Mouse (Mus musculus) 3134 (cell line): ENCODE measurements around the gene Speg.

ENCODE experiments used
- DNase-seq: peaks from one replicate; pipeline ENCODE4 v3.0.0-alpha.2; 2011; ENCODE audit warnings: low spot score; ENCODE audit not compliant: insufficient read length; ENCODE audit errors: extremely low read depth

Gene Speg

GRCm38 (mm10) chr1:75456746-75457564 lies 81.9 kb downstream of the Speg start:
- no peak for DNase-seq

DNA sequence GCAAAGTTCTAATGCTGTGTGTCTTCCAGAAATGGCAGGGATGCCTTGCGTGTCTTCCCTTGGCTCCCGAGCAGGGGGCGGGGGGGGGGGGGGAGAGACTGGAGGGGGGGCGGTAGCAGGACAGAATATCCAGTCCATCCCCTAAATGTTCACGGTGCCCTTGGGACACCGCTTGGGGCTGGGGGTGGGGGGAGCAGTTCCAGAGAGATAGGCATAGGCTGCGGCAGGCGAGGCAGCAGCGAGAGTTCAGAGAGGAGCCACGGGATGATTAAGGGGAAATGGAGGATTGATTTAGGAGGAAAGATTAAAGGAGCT lies 82.6 kb downstream of the Speg start:
- no peak for DNase-seq

DNA sequence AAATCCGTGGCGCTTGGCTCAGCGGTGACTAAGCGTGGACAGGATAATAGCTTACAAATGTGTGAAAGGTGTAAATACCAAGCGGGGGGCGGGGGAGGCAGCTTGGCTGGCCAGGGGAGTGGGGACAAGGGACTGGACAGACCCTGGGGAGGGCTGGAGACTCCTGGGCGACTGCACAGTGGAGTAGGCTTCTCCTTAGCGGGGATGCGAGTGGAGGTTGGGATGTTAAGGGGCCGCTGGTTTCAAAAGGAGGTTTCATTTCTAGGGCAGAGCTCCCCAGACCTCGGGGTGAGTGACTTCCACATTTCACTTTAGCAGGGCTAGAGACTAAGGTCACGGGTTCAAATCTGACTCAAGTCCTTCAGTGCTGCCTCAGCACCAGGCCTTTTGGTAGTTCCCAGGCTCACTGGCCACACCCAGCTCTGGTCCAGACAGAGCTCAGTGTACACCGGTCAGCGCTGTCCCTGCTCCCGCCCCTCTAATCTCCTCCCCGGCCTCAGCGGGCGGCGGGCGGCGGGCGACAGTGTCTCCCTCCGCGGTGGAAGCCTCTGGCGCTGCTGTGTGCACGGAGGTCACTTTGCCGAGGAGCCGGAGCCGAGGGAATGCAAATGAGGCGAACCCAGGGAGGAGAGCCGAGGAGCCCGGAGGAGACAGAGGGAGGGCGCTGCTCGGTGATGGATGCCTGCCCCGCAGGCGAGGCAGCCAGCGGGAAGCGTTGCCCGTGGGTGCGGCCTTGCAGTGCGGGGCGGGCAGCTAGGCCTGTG lies 83.1 kb downstream of the Speg start:
- DNase-seq = peak; percentile 61

DNA sequence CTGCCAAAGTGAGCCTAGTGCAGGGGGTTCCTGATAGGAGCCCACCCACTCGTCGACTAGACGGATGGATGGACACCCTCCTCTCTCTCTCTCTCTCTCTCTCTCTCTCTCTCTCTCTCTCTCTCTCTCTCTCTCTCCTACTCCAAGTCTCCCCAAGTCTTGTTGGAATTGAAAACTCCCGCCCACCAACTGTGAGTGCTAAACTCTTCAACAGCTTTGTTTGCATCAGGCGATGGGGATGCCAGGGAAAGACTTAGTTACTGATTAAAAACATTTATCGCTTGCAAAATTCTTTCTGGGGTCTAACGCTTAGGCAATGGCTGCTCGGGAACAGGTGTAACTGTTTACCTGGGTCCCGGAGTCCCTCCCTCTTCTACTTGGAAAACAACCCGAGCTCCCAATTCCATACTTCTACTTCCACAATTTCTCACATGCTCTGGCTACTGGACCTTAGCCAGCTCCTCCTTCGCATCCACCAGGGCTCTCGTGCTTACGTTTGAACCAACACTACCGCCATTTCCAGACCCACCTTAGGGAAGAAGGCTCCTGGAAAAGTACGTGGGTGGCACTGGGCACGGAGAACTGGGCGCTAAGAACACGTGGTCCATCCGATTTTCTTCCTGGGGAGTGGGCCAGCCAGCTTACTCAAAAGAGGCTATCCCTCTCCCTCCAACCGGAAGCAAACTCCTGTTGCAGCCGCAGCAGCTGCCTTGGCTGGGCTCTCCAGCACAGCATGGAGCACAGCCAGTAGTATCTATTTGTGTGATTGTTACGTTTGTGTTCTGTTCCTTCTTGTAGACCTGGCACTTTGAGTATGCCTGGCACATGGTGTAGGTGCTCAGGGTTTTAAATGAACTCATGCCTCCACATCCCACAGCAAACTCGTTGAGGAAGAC lies 83.9 kb downstream of the Speg start:
- DNase-seq = no peak

DNA sequence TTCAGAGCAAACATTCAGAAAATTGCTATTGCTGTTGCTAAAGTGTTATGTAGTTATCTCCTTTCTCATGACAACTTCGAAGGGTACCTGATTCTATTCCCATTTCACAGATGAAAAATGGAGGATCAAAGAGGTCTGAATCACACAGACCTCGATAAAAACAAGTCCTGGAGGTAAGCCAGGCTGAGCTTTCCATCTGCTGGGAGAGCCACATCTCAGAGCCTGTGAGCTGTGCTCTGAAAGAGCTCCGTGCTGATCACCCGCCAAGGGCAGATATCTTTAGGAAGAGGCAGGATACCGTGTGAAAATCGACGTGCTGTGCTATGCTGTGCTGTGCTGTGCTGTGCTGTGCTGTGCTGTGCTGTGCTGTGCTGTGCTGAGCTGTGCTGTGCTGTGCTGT lies 85.2 kb downstream of the Speg start:
- DNase-seq = no peak

GRCm38 (mm10) chr1:75462636-75463035 lies 87.5 kb downstream of the Speg start:
- DNase-seq = no peak

DNA sequence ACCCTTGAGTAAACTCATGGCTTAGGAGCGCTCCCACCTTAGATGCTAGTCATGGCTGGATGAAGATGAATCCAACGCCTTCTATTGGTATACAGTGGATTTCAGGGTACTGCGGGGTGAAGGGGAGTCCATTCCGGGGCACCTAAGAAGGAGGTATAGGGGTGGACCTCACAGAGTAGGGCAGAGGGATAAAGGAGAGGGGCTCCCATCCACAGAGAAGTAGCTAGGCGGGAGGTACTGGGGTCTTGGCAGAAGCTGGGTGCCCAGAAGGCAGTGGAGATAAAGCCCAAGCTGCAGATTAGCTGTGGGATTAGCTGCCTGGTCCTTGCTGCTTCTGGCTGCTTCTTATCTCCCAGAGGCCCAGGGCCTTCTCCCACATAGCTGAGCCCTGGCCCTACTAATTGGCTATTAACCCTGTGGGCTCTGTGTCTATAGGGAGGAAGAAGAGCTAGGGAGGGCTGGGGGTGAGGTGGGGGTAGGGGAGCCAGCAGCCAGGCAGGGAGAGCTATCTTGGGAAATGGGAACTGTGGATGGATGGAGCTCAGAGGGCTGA lies 88.6 kb downstream of the Speg start:
- DNase-seq = no peak

DNA sequence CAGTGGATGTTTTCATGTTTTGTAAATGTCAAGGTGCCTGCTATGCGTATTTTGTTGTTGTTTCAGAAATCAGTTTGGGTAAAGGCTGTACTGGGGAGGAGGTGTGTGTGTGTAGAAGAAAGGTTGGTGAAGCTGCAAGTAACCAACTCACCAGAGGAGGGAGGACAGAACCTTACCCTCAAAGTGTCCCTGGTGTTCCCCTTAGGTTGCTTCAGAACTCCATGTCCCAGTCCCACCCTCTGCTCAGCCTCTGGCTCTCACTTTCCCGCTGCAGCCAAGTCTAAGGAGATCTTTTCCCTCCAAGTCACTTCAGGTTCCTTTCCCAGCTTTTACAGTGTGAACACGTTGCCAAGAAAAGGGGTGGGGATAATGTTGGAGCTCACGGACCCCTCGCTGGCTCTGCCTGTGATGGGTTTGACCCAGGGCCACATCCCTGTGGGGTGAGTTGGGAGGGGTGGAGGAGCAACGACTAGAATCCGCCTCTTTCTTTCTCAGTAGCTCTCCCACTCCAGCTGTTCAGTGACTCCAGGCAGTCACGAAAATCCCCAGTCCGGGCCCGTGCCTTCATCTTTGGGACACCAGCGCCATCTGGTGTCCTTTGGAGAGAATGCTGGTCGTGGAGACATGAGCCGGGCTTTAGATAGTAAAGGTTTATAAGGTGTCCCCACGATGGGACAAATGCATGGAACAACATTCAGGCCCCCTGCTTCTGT lies 92.3 kb downstream of the Speg start:
- DNase-seq = peak; percentile 64

DNA sequence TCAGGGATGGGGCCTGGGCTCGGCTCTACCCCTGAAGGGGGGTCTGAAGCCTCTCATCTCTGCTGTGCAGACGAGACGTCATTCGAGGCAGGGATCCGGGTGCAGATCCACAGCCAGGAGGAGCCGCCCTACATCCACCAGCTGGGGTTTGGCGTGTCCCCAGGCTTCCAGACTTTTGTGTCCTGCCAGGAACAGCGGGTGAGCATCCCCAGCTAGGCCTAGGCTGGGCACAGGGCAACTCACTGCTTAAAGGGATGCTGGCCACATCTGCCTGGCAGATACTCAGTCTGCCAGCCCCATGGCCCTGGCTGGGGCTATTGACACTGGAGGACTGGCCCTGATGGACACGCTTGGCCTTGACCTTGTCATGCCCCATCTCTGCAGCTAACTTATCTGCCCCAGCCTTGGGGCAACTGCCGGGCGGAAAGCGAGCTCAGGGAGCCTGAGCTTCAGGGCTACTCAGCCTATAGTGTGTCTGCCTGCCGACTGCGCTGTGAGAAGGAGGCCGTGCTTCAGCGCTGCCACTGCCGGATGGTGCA lies 94.3 kb downstream of the Speg start:
- no peak for DNase-seq

GRCm38 (mm10) chr1:75476441-75476840 lies 101.3 kb downstream of the Speg start:
- DNase-seq = no peak

GRCm38 (mm10) chr1:75477264-75477965 lies 102.3 kb downstream of the Speg start:
- peak; percentile 75 for DNase-seq

DNA sequence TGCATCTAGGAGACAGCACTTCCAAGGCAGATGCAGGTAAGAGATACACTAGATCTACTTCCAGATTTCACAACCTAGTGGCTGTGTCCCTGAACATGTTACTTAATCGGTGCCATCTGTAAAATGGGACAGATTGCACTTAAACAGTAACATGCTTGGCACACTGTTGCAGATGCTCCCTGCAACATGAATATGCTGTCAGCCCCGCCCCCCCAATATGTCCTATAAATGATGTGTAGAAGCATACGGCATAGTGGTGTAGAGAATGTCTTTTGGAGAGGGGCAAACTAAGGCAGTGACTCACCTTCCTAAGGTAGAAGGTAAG lies 102.8 kb downstream of the Speg start:
- no peak for DNase-seq

DNA sequence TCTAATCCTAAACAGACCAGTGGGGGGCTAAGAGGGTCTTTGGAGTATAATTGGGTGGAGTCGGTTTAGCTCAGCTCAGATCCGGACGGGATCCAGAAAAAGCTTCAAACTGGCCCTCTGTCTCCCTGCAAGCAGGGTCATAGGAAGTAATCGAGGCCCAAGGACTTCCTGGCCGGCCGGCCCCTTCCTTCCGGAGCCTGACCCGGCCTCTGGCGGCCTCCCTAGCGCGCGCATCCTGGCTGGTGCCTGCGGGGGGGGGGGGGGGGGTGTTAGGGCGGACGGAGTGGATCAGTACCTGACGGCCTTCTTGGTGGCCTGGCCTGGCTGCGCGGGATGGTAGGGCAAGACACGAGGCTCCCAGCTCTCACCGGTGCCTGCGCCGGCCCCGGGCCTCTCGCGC lies 103.4 kb downstream of the Speg start:
- no peak for DNase-seq

DNA sequence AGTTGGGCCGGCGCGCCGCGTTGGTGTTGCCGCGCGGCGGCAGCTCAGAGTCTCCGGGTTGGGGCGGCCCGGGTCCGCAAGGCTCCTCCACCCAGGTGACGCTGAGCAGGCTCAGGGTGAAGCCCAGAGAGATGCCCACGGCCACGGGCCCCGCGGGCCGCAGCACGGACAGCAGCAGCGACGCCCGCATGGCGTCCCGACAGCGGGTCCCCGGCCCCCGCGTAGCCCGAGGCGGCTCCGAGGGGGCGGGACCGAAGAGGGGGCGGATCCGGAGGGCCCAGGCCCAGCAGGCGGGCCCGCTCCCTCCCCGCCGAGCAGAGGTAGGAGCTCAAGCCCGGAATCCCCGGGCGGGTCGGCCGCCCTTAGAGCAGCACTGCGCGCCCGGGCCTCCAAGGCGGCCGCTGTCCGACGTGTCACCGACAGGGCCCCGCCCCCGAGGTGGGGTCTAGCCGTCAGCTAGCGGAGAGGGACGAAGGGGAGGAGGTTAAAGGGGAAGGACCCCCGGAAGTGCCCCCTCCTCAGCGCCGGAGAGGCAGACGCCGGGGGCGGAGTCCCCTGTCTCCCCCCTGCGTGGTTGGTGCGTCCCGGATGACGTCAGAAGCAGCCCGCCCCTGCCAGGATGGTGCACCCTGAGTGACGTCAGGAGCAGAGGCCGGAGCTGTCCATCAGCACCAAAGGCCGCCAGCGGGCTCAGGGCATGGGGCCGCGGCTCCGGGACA lies 104.0 kb downstream of the Speg start, which contains the start of the genes Chpf and Tmem198:
Chpf (minus strand) TSS at position 392 of the 719 bp plus-strand sequence.
Tmem198 (plus strand) TSS at position 617 of the 719 bp plus-strand sequence.
- peak; percentile 96 for DNase-seq

- DNase-seq = no peak
Measured at GRCm38 (mm10) chr1:75479635-75479989, 104.5 kb downstream of the Speg start.

- no peak for DNase-seq
Measured at GRCm38 (mm10) chr1:75480036-75480435, 104.9 kb downstream of the Speg start.

DNA sequence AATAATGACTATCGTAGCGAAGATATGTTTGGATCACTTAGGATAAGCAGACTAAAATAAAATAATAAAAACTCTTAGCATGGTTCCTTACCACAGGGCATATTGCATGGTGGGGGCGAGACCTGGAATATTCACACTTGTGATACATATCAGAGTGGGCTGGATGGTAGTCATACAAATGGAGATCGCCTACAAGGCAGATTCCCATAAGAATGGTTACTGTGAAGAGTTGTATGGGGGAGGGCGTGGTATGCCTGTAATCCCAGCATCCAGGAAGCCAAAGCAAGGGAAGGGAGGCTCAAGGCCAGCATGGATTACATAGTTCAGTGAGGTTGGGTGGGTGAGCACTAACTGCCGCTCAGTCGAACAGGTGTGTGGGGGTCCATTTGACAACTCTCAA lies 105.6 kb downstream of the Speg start:
- DNase-seq = no peak
